Mouse (Mus musculus) 416B (cell line): ENCODE measurements around the gene Qrich2.
A peak's percentile ranks its signal among the peaks of the same experiment; 100 is the strongest.
"Not testable (repeated sequence)": the region's sequence is repeated elsewhere in the genome, so short reads cannot be mapped to it uniquely, and the experiment has no call there.

Experiments
- DNase-seq: peaks from one replicate; pipeline ENCODE4 v3.0.0; 2011; ENCODE audit warnings: low read depth

Qrich2 gene

GRCm38 (mm10) chr11:116429862-116430613 is 36.0 kb downstream of the Qrich2 start:
- DNase-seq = no peak

GRCm38 (mm10) chr11:116428872-116429859 is 36.9 kb downstream of the Qrich2 start:
- DNase-seq = no peak

- DNase-seq = no peak
Measured at GRCm38 (mm10) chr11:116426852-116427575, 39.0 kb downstream of the Qrich2 start.

DNA sequence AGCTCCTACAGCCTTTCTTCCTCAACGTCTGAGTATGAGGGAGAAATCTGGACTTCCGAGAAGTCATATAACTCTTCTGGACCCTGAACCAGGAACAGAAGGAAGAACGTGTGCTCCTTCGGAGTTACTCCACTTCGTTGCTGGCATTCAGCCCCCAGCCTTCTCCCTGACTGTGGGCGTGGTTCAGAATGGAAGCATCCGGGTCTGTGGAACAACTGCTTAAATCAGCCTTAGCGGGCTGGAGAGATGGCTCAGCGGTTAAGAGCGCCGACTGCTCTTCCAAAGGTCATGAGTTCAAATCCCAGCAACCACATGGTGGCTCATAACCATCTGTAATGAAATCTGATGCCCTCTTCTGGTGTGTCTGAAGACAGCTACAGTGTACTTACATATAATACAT is 39.7 kb downstream of the Qrich2 start:
- DNase-seq = not testable (repeated sequence)

- peak; percentile 51 for DNase-seq
Measured at GRCm38 (mm10) chr11:116424621-116425407, 41.2 kb downstream of the Qrich2 start.

DNA sequence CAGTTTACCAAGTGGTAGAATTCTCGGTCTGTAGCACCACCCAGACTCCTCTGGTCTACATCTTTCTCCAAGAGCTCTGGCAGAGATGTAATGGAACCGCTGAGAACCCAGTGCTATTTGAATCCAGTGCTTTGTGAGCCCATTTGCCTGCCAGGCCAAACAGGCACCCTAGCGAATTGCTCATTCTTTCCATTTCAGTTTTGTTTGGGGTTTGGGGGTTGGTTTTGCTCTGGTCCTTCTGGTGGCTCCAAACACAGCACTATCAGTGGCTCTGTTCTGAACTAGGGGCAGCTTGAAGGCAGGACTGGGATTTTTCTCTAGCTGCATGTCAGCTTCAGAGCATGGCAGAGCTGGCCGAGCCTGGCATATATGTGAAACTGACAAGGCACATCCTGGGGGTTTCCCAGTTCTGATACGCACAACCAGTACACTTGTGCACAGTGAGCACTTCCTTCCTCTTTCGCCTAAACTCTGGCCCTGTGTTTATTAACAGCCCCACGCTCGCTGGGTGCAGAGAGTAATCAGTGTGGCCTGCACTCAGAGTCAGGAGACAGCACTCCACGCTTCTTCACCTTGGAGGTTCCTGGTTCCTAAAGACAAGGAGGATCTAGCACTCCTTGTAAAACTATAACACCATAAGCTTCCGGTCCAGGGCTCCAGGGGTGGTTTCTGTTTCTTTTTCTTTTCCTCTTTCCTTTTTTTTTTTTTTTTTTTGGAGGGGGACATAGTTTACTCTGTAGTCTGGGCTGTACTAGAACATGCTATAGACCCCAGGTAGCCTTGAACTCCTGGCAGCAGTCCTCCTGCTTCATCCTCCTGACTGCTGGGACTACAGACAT is 42.0 kb downstream of the Qrich2 start:
- peak; percentile 86 for DNase-seq

DNA sequence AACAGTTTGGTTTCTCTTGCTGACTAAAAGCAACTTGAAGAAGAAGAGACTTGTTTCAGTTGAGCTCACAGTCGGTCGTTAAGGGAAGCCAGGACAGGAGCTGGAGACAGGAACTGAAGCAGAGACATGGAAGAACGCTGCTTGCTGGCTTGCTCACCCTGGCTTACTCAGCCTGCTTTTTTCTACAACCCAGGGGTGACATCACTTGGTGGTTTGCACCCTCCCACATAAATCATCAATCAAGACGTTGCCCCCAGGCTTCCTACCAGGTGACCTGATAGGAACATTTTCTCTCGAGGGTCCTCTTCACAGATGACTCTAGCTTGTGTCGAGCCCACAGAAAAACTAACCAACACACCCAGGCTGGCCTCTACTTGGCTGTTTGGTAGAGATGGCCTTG is 42.8 kb downstream of the Qrich2 start:
- no peak for DNase-seq

DNA sequence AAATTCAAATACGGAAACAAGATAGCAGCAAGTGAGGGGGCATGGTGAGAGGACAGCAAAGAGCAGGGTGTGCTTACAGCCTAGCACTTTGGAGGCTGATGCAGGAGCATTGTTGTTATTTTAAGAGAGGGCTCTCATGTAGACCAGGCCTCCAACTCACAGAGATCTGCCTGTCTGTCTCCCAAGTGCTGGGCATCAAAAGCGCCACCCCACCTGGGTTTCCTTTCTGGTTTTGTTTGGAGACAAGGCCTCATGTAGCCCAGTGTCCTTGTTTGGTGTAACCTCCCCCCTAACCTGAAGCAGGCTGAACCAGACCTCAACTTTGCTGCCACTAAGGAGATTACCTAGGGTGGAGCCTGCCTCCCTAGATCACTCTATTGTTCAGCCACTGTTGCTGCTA is 43.5 kb downstream of the Qrich2 start:
- DNase-seq = no peak

GRCm38 (mm10) chr11:116421102-116421501 is 44.9 kb downstream of the Qrich2 start:
- no peak for DNase-seq

GRCm38 (mm10) chr11:116418841-116419462 is 47.1 kb downstream of the Qrich2 start:
- DNase-seq = no peak

DNA sequence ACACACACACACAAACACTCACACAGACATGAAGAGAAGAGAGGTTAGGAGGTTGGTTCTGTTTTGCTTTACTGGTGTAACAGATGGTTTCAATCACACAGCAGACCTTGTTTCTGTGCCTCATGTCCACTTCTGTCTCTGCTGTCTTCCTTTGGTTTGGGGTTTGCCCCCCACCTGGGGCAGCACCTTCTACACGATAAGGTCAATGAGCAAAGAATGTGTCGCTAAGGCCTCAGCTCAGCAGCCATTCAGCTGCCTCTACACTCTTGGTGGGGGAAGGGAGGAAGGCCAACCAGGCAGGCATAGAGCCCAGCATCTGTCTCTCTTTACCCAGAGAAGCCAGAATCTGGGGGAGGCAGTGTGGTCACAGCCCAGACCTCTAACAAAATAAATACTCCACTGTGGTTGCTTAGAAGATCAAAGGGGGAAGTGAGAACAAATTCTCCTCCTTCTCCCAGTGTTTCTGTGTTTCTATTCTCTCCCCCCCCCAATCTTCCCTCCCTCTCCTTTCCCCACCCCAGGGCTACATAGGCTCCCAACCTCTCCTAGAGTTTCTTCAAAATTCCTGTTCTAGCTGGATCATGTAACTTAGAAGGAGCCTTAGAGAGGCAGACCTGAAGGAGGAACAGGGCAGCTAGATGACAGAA is 47.7 kb downstream of the Qrich2 start:
- DNase-seq = peak; percentile 35

DNA sequence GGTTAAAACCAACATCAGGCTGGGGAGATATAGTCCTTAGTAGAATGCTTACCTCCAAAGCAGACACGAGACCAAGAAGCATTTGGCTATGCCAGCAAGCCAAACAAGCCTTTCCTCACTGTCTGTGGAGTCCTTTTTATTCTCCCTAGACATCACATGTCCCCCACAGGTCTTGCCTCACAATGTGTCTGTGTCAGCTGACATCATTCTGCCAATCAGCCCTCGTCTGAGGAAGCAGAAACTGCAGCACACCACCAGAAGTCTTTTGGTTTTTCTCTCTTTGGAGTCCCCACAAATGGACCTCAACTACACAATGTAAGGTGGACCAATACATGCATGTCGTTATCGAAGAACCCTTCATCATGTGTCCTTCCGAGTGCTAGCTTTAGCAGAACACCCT is 49.0 kb downstream of the Qrich2 start:
- peak; percentile 34 for DNase-seq

- DNase-seq = peak; percentile 24
Measured at GRCm38 (mm10) chr11:116416196-116416943, 49.7 kb downstream of the Qrich2 start.

- peak; percentile 65 for DNase-seq
Measured at GRCm38 (mm10) chr11:116413631-116414022, 52.4 kb downstream of the Qrich2 start.

DNA sequence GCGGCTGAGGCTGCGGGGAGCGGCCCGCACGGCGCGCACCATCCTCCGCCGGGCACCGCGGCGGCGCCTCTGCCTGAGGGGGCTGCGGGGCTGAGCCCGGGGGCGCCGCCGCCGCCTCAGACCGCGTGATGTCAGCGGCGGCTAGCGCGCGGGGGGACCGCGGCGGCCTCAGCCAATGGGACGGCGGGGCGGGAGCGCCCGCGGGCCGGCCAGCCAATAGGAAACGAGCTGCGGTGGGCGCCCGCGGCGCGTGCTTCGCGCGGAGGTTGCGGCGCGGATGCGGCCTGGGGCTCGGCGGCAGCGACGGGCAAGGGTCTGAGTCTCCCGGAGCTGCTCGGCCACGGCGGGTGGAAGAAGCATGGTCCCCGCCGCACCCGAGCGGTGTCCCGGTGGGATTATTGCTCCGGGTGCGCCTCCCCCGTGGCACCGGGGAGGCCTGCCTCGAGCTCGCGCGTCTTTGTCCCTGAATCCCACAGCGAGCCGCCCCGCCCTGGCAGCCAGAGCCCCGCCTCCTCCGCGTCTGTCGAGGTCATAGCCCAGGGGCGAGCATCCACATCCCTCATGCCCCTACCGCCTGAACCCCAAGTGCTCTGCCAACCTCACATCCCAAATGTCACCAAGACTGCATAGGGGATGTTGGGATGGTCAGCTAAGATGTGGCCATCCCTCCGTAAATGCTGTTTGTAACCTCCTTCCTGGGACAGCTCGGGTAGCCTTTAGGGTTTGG is 53.0 kb downstream of the Qrich2 start, which contains the start of gene Rnf157:
Rnf157 (minus strand) TSS at position 129 of the 727 bp plus-strand sequence.
- DNase-seq = peak; percentile 66

DNA sequence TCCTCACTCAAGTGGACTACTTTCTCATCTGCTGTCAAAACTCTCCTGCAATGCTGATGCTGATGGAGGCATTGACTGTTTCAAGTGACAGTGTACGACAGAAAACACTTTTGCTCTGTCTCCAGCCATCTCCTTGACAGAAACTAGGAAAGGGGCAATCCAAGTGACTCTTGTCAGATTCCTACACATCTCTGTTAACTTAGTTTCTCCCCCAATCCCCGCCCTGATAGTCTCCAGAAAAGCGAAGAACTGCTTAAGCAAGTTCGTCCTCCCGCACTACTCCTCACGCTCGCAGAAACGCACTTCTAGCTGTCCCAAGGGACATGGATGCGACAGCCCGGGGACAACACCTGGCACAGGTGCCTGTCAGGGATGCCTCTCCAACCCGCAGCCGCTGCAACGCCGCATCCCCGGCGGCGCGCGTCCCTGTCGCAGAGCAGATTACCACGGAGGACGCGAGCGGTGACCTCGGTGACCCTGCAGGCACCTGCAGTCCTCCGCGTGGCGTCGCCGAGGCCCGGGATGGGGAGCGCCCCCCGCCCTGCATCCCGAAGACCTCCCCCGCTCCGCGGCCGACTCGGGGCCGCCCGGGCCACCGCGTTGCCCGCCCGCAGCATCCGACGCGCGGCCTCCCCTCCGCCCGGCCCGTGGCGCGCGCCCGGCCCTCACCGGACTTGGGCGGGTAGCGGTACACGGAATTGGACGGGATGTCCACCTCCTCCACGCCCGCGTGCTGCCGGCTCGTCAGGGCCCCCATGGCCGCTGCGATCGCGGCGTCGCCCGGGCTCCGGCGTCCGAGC is 53.8 kb downstream of the Qrich2 start:
- DNase-seq = no peak

DNA sequence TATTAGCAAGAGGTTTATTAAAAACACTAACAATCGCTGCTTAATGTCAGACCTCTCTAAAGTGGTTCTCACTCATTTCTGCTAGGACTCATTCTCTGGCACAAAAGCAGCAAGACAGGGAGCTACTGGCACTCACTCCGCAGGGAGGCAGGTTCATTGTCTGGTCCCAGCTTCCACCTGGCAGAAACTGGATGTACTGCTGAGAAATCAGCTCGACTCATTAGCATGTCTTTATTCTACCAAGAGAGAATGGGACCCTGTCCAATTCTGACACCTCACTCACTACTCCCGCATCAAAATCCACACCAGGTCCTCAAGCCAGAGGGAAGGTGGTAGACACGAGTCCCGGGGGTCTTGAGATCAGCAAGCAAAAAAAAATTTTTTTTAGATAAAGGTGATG is 54.5 kb downstream of the Qrich2 start:
- DNase-seq = no peak
